Mouse (Mus musculus): ENCODE data around the gene Rora. TPM values are rescaled to one million over a fixed set of nuclear protein-coding genes. Genes with fewer than 3 reads are reported as not detected.

Gene Rora
- polyA plus RNA-seq, 1 experiment from 2014 or later: 6.0 TPM

DNA sequence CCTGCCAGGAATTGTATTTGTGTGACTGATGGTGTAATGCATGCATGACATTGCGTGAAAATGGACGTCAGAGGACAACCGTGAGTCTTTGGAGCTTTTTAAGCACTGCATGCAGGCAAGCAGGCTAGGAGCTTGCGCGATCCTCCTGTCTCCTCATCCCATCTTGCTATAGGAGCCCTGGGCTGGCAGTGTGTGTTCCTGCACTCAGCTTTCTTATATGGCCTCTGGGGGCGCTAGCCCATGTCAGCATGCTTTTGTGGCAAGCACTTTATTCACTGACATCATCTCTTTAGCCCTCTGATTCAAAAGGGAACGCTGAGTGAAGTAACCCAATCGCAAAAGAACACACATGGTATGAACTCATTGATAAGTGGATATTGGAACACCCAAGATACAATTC, 105.7 kb downstream of the Rora start:
- no peak for ATAC-seq (replicated peaks; ENCODE audit: low FRiP score)
- no peaks in the 10 kb centered on the region; the same call in 1 of the 2 replicates for H3K4me1 ChIP-seq (replicated peaks; ENCODE audit: control insufficient read depth, insufficient read depth, low read length)
- H3K9me3 ChIP-seq (ENCODE audit: control insufficient read depth, low read length): no peaks in the 10 kb centered on the region
- 72% methylated on average over 8 of the region's 8 CpGs for WGBS
- no peak for DNase-seq (ENCODE audit: low spot score)
- H3K36me3 ChIP-seq (ENCODE audit: control insufficient read depth, insufficient read depth, low read length): no peaks in the 10 kb centered on the region
- H3K9ac ChIP-seq (ENCODE audit: low read length): no peak overlapping the region
- no peak overlapping the region for H3K4me3 ChIP-seq (ENCODE audit: low read depth, low read length)
- no peak overlapping the region for H3K4me2 ChIP-seq (ENCODE audit: low read depth, low read length, severe bottlenecking)
- H3K27ac ChIP-seq (ENCODE audit: low read depth, low read length): no peak overlapping the region
- H3K27me3 ChIP-seq (ENCODE audit: control insufficient read depth, insufficient read depth, low read length): no peaks in the 10 kb centered on the region

DNA sequence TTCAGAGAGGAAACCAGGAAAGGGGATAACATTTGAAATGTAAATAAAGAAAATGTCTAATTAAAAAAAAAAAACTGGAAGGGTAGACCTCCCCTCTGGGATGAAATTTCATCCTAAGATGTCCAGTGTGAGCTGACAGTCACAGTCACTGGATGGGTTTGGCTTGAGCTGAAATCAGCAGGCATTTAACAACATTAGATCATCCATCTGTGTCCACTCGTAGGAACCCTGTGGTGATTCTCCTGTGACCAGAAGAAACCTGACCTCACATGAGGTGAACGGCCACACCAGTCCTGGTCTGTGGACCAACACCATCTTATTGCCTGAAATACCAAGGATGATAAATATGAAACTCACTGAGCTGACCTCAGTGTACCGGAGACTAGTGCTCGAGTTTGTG, 106.7 kb downstream of the Rora start:
- Histone ChIP-seq H3K4me2 (ENCODE audit: low read depth, low read length, severe bottlenecking) (no peak overlapping the region), H3K9me3 (ENCODE audit: control insufficient read depth, low read length) (no peaks in the 10 kb centered on the region), H3K4me1 (replicated peaks; ENCODE audit: control insufficient read depth, insufficient read depth, low read length) (no peaks in the 10 kb centered on the region; the same call in 1 of the 2 replicates), H3K4me3 (ENCODE audit: low read depth, low read length) (no peak overlapping the region), H3K27me3 (ENCODE audit: control insufficient read depth, insufficient read depth, low read length) (no peaks in the 10 kb centered on the region), H3K9ac (ENCODE audit: low read length) (no peak overlapping the region), H3K36me3 (ENCODE audit: control insufficient read depth, insufficient read depth, low read length) (no peaks in the 10 kb centered on the region), H3K27ac (ENCODE audit: low read depth, low read length) (no peak overlapping the region)
- DNase-seq (ENCODE audit: low spot score) (no peak), ATAC-seq (replicated peaks; ENCODE audit: low FRiP score) (no peak)
- WGBS: 84% methylated on average over 4 of the region's 4 CpGs

DNA sequence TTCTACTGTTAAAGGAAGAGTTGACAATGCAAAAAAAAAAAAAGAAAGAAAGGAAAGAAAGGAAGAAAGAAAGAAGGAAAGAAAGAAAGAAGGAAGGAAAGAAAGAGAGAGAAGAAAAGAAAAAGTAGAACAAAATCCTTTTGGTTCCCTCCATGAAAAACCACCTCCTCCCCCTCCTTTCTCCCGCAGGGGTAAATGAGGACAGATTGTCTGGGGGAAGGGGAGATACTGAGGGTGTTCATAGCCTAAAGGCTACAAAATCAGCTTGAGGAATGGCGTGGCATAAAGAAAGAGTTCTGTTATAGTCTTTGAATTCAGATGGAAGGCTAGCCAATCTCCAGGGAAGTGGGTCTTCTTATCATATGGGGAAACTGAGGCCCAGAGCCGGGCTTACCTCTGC, 107.3 kb downstream of the Rora start:
- no peaks in the 10 kb centered on the region for H3K9me3 ChIP-seq (ENCODE audit: control insufficient read depth, low read length)
- WGBS: 57% methylated on average over 3 of the region's 3 CpGs
- DNase-seq (ENCODE audit: low spot score) (no peak), ATAC-seq (replicated peaks; ENCODE audit: low FRiP score) (no peak)
- no peak overlapping the region for H3K27ac ChIP-seq (ENCODE audit: low read depth, low read length)
- H3K4me2 ChIP-seq (ENCODE audit: low read depth, low read length, severe bottlenecking): no peak overlapping the region
- H3K27me3 ChIP-seq (ENCODE audit: control insufficient read depth, insufficient read depth, low read length): no peaks in the 10 kb centered on the region
- no peak overlapping the region for H3K9ac ChIP-seq (ENCODE audit: low read length)
- no peaks in the 10 kb centered on the region; the same call in 1 of the 2 replicates for H3K4me1 ChIP-seq (replicated peaks; ENCODE audit: control insufficient read depth, insufficient read depth, low read length)
- H3K4me3 ChIP-seq (ENCODE audit: low read depth, low read length): no peak overlapping the region
- no peaks in the 10 kb centered on the region for H3K36me3 ChIP-seq (ENCODE audit: control insufficient read depth, insufficient read depth, low read length)

DNA sequence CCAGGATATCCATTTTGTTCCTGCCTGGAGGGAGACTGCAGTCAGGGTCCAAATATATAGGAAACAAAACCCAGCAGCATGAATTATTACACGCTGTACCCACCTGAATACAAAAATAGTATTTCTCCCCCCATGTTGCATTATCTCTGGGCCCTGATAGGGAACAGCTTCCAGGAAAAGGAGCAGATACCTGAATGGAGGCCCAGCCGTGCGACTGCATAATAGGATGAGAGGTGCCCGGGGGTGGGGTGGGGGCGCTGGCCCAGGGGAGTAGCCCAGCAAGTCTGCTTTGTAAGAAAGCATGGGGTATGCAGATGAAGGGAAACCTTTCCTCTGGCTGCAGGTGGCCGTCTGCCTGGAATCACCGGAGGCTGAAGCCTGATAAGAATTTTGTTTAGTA, 108.1 kb downstream of the Rora start:
- 31% methylated on average over 7 of the region's 7 CpGs for WGBS
- Histone ChIP-seq H3K4me1 (replicated peaks; ENCODE audit: control insufficient read depth, insufficient read depth, low read length) (no peaks in the 10 kb centered on the region), H3K4me3 (ENCODE audit: low read depth, low read length) (no peak overlapping the region), H3K27me3 (ENCODE audit: control insufficient read depth, insufficient read depth, low read length) (no peaks in the 10 kb centered on the region), H3K9me3 (ENCODE audit: control insufficient read depth, low read length) (no peaks in the 10 kb centered on the region), H3K4me2 (ENCODE audit: low read depth, low read length, severe bottlenecking) (no peak overlapping the region), H3K36me3 (ENCODE audit: control insufficient read depth, insufficient read depth, low read length) (no peaks in the 10 kb centered on the region), H3K9ac (ENCODE audit: low read length) (no peak overlapping the region), H3K27ac (ENCODE audit: low read depth, low read length) (no peak overlapping the region)
- no peak for DNase-seq (ENCODE audit: low spot score)
- ATAC-seq (replicated peaks; ENCODE audit: low FRiP score): no peak

DNA sequence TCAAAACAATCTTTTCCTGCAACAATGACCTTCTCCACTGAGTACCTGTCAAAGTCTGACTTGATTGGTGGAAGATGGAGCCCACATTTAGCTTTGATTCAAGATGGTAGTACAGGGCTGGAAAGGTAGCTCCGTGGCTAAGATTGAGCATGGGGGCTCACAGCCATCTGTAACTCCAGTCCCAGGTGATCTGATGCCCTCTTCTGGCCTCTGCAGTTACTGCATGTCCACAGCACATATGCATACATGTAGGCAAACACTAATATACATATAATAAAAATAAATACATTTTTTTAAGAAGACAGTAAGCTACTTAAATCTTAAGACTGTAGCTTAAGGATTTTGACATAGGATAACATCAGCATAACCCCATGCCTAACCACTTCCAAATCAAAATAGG, 112.0 kb downstream of the Rora start:
- 75% methylated on average over 1 of the region's 1 CpGs for WGBS

DNA sequence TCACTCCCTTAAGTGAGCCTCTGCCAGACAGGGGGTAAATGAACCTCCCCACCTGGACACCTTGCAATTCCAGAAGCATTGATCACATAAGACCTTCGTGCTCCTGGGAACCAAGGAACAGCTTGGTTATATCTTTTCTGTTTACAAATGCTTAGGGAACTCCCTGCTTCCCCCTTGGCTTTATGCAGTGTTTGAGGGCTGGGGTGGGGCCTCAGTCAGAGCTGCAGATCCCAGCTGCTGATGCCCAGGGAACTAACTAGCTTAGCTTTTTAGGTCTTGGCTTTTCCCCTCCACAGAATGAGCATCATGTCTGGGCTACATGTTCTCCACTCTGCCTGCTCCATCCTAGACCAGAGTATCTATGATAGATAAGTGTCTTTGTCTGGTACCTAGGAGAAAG, 116.1 kb downstream of the Rora start:
- Histone ChIP-seq H3K9ac (ENCODE audit: low read length) (no peak overlapping the region), H3K36me3 (ENCODE audit: control insufficient read depth, insufficient read depth, low read length) (no peaks in the 10 kb centered on the region), H3K4me2 (ENCODE audit: low read depth, low read length, severe bottlenecking) (no peak overlapping the region), H3K27ac (ENCODE audit: low read depth, low read length) (no peak overlapping the region), H3K4me3 (ENCODE audit: low read depth, low read length) (no peak overlapping the region), H3K9me3 (ENCODE audit: control insufficient read depth, low read length) (no peaks in the 10 kb centered on the region), H3K4me1 (replicated peaks; ENCODE audit: control insufficient read depth, insufficient read depth, low read length) (no peaks in the 10 kb centered on the region), H3K27me3 (ENCODE audit: control insufficient read depth, insufficient read depth, low read length) (no peaks in the 10 kb centered on the region)
- no peak for ATAC-seq (replicated peaks; ENCODE audit: low FRiP score)
- no peak for DNase-seq (ENCODE audit: low spot score)
- WGBS: 33% methylated on average over 1 of the region's 1 CpGs

More for the DNA sequence above, 112.0 kb downstream of the Rora start:
- Histone ChIP-seq H3K27me3 (ENCODE audit: control insufficient read depth, insufficient read depth, low read length) (no peaks in the 10 kb centered on the region), H3K4me1 (replicated peaks; ENCODE audit: control insufficient read depth, insufficient read depth, low read length) (no peaks in the 10 kb centered on the region), H3K4me2 (ENCODE audit: low read depth, low read length, severe bottlenecking) (no peak overlapping the region), H3K4me3 (ENCODE audit: low read depth, low read length) (no peak overlapping the region), H3K9me3 (ENCODE audit: control insufficient read depth, low read length) (no peaks in the 10 kb centered on the region), H3K27ac (ENCODE audit: low read depth, low read length) (no peak overlapping the region), H3K9ac (ENCODE audit: low read length) (no peak overlapping the region), H3K36me3 (ENCODE audit: control insufficient read depth, insufficient read depth, low read length) (no peaks in the 10 kb centered on the region)
- no peak for DNase-seq (ENCODE audit: low spot score)
- no peak for ATAC-seq (replicated peaks; ENCODE audit: low FRiP score)

DNA sequence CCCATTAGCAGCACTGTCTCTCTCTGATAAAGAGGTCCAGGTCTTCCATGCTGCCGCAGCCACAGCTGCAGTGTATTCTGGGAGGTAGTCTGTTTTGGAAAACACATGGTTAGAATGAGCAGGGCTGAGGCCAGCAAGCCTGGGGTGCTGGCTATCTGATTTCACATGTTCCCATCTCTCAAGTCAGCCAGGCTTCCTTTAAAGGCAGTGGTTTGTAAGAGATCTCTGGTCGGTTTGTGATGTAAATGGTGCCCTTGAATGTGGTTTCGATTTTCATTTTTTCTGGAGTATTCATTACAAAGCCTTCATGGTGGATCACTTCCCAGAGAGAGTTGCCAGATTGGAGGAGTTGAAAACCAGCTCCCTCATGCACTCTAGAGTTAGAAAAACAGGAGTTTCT, 117.8 kb downstream of the Rora start:
- ATAC-seq (replicated peaks; ENCODE audit: low FRiP score): no peak
- WGBS: 88% methylated on average over 3 of the region's 3 CpGs

DNA sequence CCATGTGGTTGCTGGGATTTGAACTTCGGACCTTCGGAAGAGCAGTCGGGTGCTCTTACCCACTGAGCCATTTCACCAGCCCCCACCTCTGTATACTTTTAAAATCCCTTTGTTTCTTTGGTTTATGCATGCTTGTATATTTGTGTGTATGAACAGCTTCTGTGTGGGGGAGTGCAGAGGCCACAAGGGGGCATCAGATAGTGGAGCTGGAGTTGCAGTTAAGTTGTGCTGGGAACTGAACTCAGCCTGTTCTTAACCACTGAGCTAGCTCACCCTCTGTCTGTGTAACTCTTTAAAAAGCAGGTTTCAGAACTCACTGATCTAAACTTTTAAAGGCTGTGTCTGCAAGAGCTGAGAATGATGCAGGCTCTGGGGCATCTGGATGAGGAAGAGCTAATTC, 120.2 kb downstream of the Rora start:
- Histone ChIP-seq H3K27ac (ENCODE audit: low read depth, low read length) (no peak overlapping the region), H3K4me2 (ENCODE audit: low read depth, low read length, severe bottlenecking) (no peak overlapping the region), H3K9me3 (ENCODE audit: control insufficient read depth, low read length) (no peaks in the 10 kb centered on the region), H3K27me3 (ENCODE audit: control insufficient read depth, insufficient read depth, low read length) (no peaks in the 10 kb centered on the region), H3K36me3 (ENCODE audit: control insufficient read depth, insufficient read depth, low read length) (no peaks in the 10 kb centered on the region), H3K9ac (ENCODE audit: low read length) (no peak overlapping the region), H3K4me1 (replicated peaks; ENCODE audit: control insufficient read depth, insufficient read depth, low read length) (no peaks in the 10 kb centered on the region), H3K4me3 (ENCODE audit: low read depth, low read length) (no peak overlapping the region)
- DNase-seq (ENCODE audit: low spot score) (no peak), ATAC-seq (replicated peaks; ENCODE audit: low FRiP score) (no peak)
- 90% methylated on average over 3 of the region's 3 CpGs for WGBS

More for the DNA sequence above, 117.8 kb downstream of the Rora start:
- no peak overlapping the region for H3K27ac ChIP-seq (ENCODE audit: low read depth, low read length)
- H3K27me3 ChIP-seq (ENCODE audit: control insufficient read depth, insufficient read depth, low read length): no peaks in the 10 kb centered on the region
- no peaks in the 10 kb centered on the region for H3K9me3 ChIP-seq (ENCODE audit: control insufficient read depth, low read length)
- no peak overlapping the region for H3K9ac ChIP-seq (ENCODE audit: low read length)
- no peak for DNase-seq (ENCODE audit: low spot score)
- H3K4me3 ChIP-seq (ENCODE audit: low read depth, low read length): no peak overlapping the region
- H3K4me2 ChIP-seq (ENCODE audit: low read depth, low read length, severe bottlenecking): no peak overlapping the region
- no peaks in the 10 kb centered on the region for H3K4me1 ChIP-seq (replicated peaks; ENCODE audit: control insufficient read depth, insufficient read depth, low read length)
- H3K36me3 ChIP-seq (ENCODE audit: control insufficient read depth, insufficient read depth, low read length): no peaks in the 10 kb centered on the region

DNA sequence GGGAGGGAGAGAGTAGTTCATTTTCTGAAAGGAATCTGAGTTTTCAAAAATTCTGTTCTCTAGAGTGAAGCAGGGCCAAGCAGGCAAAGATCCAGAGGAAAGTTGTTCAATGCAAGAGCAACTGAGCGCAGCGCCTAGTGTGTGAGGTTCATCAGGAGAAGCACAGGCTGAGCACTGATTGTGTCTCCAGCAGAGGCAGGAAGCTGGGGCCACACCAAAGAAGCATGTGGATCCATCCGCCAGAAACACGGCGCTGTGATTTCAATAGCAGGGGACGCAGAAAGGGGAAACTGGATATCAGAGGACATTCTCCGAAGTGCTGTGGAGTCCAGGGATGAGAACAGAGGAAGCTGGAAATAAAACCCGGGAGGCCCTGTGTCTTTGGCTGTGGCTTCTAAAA, 128.4 kb downstream of the Rora start:
- H3K4me3 ChIP-seq (ENCODE audit: low read depth, low read length): no peak overlapping the region
- H3K4me2 ChIP-seq (ENCODE audit: low read depth, low read length, severe bottlenecking): no peak overlapping the region
- H3K36me3 ChIP-seq (ENCODE audit: control insufficient read depth, insufficient read depth, low read length): no peaks in the 10 kb centered on the region
- no peak for ATAC-seq (replicated peaks; ENCODE audit: low FRiP score)
- no peaks in the 10 kb centered on the region for H3K4me1 ChIP-seq (replicated peaks; ENCODE audit: control insufficient read depth, insufficient read depth, low read length)
- H3K9me3 ChIP-seq (ENCODE audit: control insufficient read depth, low read length): no peaks in the 10 kb centered on the region
- WGBS: 88% methylated on average over 8 of the region's 8 CpGs
- no peak overlapping the region for H3K9ac ChIP-seq (ENCODE audit: low read length)
- DNase-seq (ENCODE audit: low spot score): no peak
- H3K27me3 ChIP-seq (ENCODE audit: control insufficient read depth, insufficient read depth, low read length): no peaks in the 10 kb centered on the region
- H3K27ac ChIP-seq (ENCODE audit: low read depth, low read length): no peak overlapping the region

All from forebrain, embryonic 11.5 days (tissue).